Mouse (Mus musculus): ENCODE results near the gene Mfsd6.

DNA sequence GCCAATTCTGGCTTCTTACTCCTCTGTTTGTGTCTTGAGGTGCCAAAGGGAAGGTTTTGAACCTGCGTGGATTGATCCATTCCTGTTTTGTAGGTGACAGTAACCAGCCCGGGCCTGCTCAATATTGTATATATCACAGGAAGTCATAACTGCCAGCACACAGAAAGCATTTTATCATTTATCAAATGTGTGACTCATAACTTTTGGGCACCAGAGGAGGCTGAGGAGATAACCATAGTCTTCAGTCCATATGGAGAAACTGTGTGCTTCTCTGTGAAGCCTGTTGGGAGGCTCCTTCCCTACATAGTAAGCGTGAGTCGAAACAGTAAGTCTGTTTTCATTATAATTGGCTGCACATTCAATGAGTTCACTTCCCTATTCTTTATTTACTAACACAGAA, 86.5 kb downstream of the Mfsd6 start:
- TF ChIP-seq EP300 (IDR thresholded peaks at IDR 0.05; ENCODE audit: insufficient read depth, low read depth, low read length) (no peak), CTCF (IDR thresholded peaks at IDR 0.05) (no peak), POLR2A (IDR thresholded peaks at IDR 0.05; ENCODE audit: insufficient read depth, low read depth, low read length) (no peak)
